Mouse (Mus musculus): Measurements from ENCODE around the gene Nol9.

GRCm38 (mm10) chr4:152088133-152088532 lies 49.0 kb downstream of the Nol9 start:
- TF ChIP-seq CTCF (IDR thresholded peaks at IDR 0.05; ENCODE audit: low read depth, low read length): no peak
- TF ChIP-seq POLR2A (IDR thresholded peaks at IDR 0.05; ENCODE audit: insufficient read depth, low read length): no peak
- TF ChIP-seq EP300 (IDR thresholded peaks at IDR 0.05; ENCODE audit: insufficient read depth, low read depth, low read length): peak; percentile 91

Data from ES-Bruce4 (cell line).